Mouse (Mus musculus): ENCODE measurements around the gene Gpsm2. TPM values are rescaled to one million over a fixed set of nuclear protein-coding genes. Genes with fewer than 3 reads are reported as not detected.

Gpsm2 gene
- polyA plus RNA-seq, 1 experiment, result 4.8 TPM

DNA sequence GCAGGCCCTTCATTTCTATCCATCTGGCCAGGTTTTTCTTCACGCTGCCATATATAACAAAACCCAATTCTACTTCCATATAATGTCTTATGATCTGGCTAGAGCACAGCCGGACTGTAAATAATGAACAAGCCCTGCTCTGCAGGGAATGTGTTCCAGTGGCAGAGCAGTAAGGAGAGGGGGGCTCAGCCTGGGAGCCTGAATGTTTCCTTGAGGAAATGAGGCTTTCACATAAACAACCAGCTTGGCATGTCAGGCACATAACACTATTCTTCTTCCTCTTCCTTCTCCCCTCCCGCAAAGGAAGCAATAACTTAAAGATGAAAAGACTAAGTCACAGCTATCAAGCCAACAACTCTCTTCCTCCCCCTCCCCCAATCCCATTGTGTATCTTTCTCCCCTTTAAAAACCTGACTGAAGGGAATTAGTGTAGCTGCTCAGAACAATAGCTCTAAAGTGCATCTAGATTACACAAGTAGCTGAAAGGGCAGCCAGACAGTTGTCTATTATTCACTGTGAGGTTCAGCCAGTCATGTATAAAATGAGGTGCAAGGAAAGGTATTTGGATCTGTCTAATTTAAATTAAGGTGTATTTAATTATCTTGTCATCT is 8.9 kb downstream of the Gpsm2 start:
- H3K36me3 ChIP-seq (ENCODE audit: control insufficient read depth, insufficient read depth, low read length), result no peaks in the 10 kb centered on the region
- TF ChIP-seq POLR2A (IDR thresholded peaks at IDR 0.05; ENCODE audit: control insufficient read depth, low read depth, low read length) (no peak), CTCF (IDR thresholded peaks at IDR 0.05; ENCODE audit: control insufficient read depth, insufficient read depth, insufficient replicate concordance, low read depth, low read length) (no peak)
- no peak overlapping the region for H3K27ac ChIP-seq (ENCODE audit: control insufficient read depth, insufficient read depth, low read depth, low read length)
- H3K27me3 ChIP-seq (ENCODE audit: control insufficient read depth, insufficient read depth, low read length), result no peaks in the 10 kb centered on the region
- no peak overlapping the region for H3K4me3 ChIP-seq (ENCODE audit: control insufficient read depth, low read depth, low read length)
- no peaks in the 10 kb centered on the region for H3K4me1 ChIP-seq (ENCODE audit: control insufficient read depth, insufficient read depth, low read length)

GRCm38 (mm10) chr3:108711296-108711695 is 10.8 kb downstream of the Gpsm2 start:
- Histone ChIP-seq H3K36me3 (ENCODE audit: control insufficient read depth, insufficient read depth, low read length) (no peaks in the 10 kb centered on the region), H3K27ac (ENCODE audit: control insufficient read depth, insufficient read depth, low read depth, low read length) (no peak overlapping the region), H3K4me3 (ENCODE audit: control insufficient read depth, low read depth, low read length) (no peak overlapping the region), H3K27me3 (ENCODE audit: control insufficient read depth, insufficient read depth, low read length) (no peaks in the 10 kb centered on the region), H3K4me1 (ENCODE audit: control insufficient read depth, insufficient read depth, low read length) (no peaks in the 10 kb centered on the region)
- TF ChIP-seq CTCF (IDR thresholded peaks at IDR 0.05; ENCODE audit: control insufficient read depth, insufficient read depth, insufficient replicate concordance, low read depth, low read length) (no peak), POLR2A (IDR thresholded peaks at IDR 0.05; ENCODE audit: control insufficient read depth, low read depth, low read length) (no peak)

- no peak overlapping the region for H3K27ac ChIP-seq (ENCODE audit: control insufficient read depth, insufficient read depth, low read depth, low read length)
- peaks cover 4% of the 10 kb centered on the region for H3K4me1 ChIP-seq (ENCODE audit: control insufficient read depth, insufficient read depth, low read length)
- no peak overlapping the region for H3K4me3 ChIP-seq (ENCODE audit: control insufficient read depth, low read depth, low read length)
- H3K36me3 ChIP-seq (ENCODE audit: control insufficient read depth, insufficient read depth, low read length), result no peaks in the 10 kb centered on the region; the same call in 1 of the 2 replicates
- TF ChIP-seq CTCF (IDR thresholded peaks at IDR 0.05; ENCODE audit: control insufficient read depth, insufficient read depth, insufficient replicate concordance, low read depth, low read length), result no peak
- no peak for TF ChIP-seq POLR2A (IDR thresholded peaks at IDR 0.05; ENCODE audit: control insufficient read depth, low read depth, low read length)
- no peaks in the 10 kb centered on the region for H3K27me3 ChIP-seq (ENCODE audit: control insufficient read depth, insufficient read depth, low read length)
These were observed 19.3 kb downstream of the Gpsm2 start for GRCm38 (mm10) chr3:108702789-108703188.

DNA sequence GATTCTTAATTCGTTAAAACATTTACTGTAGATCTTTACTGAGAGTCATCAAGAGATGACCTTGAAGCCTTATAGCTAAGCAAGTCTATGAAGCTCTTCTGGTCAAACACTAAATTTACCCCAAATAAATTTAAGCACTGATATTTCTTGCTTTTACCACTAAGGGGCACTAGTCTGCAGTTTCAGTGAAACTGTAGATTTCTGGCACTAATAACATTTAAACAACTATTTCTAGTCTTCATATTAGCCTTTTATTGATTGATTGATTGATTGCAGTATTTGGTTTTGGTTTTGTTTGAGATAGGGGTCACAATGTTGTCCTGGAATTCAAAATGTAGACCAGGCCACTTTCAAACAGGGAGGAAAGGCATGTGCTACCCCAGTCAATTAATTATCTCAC is 20.9 kb downstream of the Gpsm2 start:
- no peak overlapping the region for H3K4me3 ChIP-seq (ENCODE audit: control insufficient read depth, low read depth, low read length)
- peaks cover 4% of the 10 kb centered on the region for H3K4me1 ChIP-seq (ENCODE audit: control insufficient read depth, insufficient read depth, low read length)
- no peaks in the 10 kb centered on the region for H3K27me3 ChIP-seq (ENCODE audit: control insufficient read depth, insufficient read depth, low read length)
- H3K36me3 ChIP-seq (ENCODE audit: control insufficient read depth, insufficient read depth, low read length), result no peaks in the 10 kb centered on the region; the same call in 1 of the 2 replicates
- no peak for TF ChIP-seq POLR2A (IDR thresholded peaks at IDR 0.05; ENCODE audit: control insufficient read depth, low read depth, low read length)
- no peak for TF ChIP-seq CTCF (IDR thresholded peaks at IDR 0.05; ENCODE audit: control insufficient read depth, insufficient read depth, insufficient replicate concordance, low read depth, low read length)
- no peak overlapping the region for H3K27ac ChIP-seq (ENCODE audit: control insufficient read depth, insufficient read depth, low read depth, low read length)

- H3K4me3 ChIP-seq (ENCODE audit: control insufficient read depth, low read depth, low read length), result no peak overlapping the region
- TF ChIP-seq POLR2A (IDR thresholded peaks at IDR 0.05; ENCODE audit: control insufficient read depth, low read depth, low read length), result no peak
- H3K27me3 ChIP-seq (ENCODE audit: control insufficient read depth, insufficient read depth, low read length), result no peaks in the 10 kb centered on the region
- peaks cover 4% of the 10 kb centered on the region for H3K4me1 ChIP-seq (ENCODE audit: control insufficient read depth, insufficient read depth, low read length)
- no peaks in the 10 kb centered on the region; the same call in 1 of the 2 replicates for H3K36me3 ChIP-seq (ENCODE audit: control insufficient read depth, insufficient read depth, low read length)
- no peak overlapping the region for H3K27ac ChIP-seq (ENCODE audit: control insufficient read depth, insufficient read depth, low read depth, low read length)
These were observed 22.3 kb downstream of the Gpsm2 start for GRCm38 (mm10) chr3:108699786-108700185.

DNA sequence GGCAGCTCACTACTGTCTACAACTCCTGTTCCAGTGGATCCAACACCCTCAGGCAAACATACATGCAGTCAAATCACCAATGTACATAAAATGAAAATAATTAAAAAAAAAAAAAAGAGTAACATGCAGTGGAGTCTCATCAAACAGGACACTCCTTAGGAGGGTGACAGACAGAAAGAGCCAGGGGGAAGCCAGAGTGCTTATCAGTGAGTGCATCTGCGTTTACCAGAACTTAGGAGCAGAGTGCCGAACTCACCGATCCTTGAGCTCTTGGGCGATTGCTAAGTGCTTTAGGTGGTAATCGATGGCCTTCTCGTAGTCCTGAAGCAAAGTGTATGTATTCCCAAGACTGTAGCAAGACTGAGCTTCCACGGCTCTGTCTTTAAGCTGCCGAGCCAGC is 23.4 kb downstream of the Gpsm2 start:
- no peak for TF ChIP-seq POLR2A (IDR thresholded peaks at IDR 0.05; ENCODE audit: control insufficient read depth, low read depth, low read length)
- no peak for TF ChIP-seq CTCF (IDR thresholded peaks at IDR 0.05; ENCODE audit: control insufficient read depth, insufficient read depth, insufficient replicate concordance, low read depth, low read length)
- Histone ChIP-seq H3K27me3 (ENCODE audit: control insufficient read depth, insufficient read depth, low read length) (no peaks in the 10 kb centered on the region), H3K27ac (ENCODE audit: control insufficient read depth, insufficient read depth, low read depth, low read length) (no peak overlapping the region), H3K4me3 (ENCODE audit: control insufficient read depth, low read depth, low read length) (no peak overlapping the region), H3K36me3 (ENCODE audit: control insufficient read depth, insufficient read depth, low read length) (no peaks in the 10 kb centered on the region; the same call in 1 of the 2 replicates), H3K4me1 (ENCODE audit: control insufficient read depth, insufficient read depth, low read length) (no peaks in the 10 kb centered on the region)

GRCm38 (mm10) chr3:108694321-108694720 is 27.8 kb downstream of the Gpsm2 start:
- TF ChIP-seq POLR2A (IDR thresholded peaks at IDR 0.05; ENCODE audit: control insufficient read depth, low read depth, low read length), result no peak
- TF ChIP-seq CTCF (IDR thresholded peaks at IDR 0.05; ENCODE audit: control insufficient read depth, insufficient read depth, insufficient replicate concordance, low read depth, low read length), result no peak
- Histone ChIP-seq H3K36me3 (ENCODE audit: control insufficient read depth, insufficient read depth, low read length) (no peaks in the 10 kb centered on the region; the same call in 1 of the 2 replicates), H3K27me3 (ENCODE audit: control insufficient read depth, insufficient read depth, low read length) (no peaks in the 10 kb centered on the region), H3K27ac (ENCODE audit: control insufficient read depth, insufficient read depth, low read depth, low read length) (no peak overlapping the region), H3K4me1 (ENCODE audit: control insufficient read depth, insufficient read depth, low read length) (no peaks in the 10 kb centered on the region), H3K4me3 (ENCODE audit: control insufficient read depth, low read depth, low read length) (no peak overlapping the region)

Measured in testis, adult 2 months (tissue).